Mouse (Mus musculus) ovary, postnatal 10 days (tissue): ENCODE measurements around the gene Umad1.

Source experiments
- DNase-seq: peaks from one replicate; pipeline ENCODE4 v3.0.0; 2022; ENCODE audit warnings: low spot score

The Umad1 gene

DNA sequence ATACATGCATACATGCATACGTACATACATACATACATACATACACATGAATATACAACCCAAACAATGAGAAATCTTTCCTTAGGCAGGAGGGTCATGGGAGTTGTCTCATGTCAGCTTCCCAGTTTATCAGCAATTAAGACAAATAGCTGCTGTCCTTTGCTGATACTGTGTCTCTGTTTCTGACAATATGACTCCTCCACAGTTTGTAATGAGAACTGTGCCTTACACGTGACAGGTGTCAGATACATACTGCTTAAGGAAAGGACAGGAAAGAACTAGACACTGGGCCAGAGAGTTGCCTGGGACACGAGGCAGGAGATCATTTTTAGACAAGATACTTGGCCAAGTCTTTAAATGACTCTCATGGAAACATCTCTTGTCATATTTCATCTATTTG is 215.2 kb downstream of the Umad1 start:
- no peak for DNase-seq

DNA sequence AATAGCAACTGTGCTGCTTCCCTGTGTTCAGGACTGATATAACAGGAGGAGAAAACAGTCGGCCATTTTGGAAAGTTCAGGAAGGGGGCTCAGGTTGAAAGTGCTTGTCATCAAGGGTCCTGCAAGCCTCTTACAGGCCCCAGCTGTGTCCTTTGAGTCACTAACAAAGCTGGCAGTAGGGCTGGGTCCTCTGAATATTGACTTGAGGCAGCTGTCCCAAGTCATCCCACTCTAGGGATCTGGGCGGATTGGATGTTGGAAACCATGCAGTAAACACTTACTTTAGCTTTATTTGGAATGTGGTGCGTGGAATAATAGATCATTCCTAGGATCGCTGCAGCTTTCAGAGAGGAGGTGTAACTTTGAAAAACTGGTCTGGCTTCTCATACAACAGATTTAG is 215.7 kb downstream of the Umad1 start:
- no peak for DNase-seq

DNA sequence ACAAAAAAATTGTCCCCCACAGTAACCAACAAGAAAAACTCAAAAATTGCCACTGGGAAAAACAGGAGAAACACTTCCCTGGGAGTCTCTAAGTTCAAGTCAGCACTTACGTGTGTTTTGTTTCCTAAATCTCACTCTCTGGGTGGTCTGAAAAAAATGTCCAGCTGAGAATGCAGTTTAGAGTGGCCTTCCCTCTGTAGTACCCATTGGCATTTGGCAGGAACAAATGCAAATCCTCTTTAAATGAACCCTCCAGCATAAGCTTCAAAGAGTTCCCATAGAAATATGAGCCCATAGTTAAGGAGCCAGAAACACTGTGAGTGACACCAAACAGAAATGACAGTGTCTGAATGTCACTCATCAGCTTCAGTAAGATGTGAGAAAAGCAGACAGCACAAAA is 220.1 kb downstream of the Umad1 start:
- DNase-seq = no peak

DNA sequence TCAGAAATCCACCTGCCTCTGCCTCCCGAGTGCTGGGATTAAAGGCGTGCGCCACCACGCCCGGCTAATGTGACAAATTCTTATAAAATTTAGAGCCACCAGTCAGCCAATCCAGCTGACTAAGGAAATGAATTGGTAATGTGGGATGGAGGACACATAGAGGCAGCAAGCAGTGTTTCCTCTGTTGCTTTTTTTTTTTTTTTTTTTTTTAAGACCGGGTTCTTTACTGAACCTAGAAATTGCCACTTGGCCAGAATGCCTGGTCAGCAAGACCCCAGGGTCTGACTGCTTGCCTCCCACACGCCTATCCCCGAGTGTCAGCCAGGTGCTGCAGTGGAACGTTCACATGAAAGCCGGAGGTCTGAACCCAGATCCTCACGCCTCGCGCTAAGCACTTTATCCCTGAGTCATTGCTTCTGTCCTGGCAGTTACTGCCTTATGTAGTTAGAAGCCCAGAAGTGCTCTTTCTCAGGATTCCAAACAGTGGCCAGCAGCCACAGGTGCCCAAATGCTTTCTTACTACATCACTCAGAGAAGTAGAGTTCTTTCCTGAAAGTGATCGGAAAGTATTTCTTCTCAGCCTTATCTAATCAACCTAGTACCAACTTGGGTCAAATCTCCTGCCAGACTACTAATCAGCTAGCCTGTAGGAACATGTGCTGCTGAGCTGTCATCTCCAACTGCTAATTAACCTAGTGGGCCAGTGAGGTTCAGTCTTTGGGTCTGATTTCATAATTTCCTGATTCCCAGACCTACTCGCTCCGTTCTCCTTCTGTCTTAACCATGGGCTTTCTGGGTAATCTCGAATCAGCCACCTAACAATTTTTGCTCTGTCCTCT is 225.6 kb downstream of the Umad1 start:
- no peak for DNase-seq

DNA sequence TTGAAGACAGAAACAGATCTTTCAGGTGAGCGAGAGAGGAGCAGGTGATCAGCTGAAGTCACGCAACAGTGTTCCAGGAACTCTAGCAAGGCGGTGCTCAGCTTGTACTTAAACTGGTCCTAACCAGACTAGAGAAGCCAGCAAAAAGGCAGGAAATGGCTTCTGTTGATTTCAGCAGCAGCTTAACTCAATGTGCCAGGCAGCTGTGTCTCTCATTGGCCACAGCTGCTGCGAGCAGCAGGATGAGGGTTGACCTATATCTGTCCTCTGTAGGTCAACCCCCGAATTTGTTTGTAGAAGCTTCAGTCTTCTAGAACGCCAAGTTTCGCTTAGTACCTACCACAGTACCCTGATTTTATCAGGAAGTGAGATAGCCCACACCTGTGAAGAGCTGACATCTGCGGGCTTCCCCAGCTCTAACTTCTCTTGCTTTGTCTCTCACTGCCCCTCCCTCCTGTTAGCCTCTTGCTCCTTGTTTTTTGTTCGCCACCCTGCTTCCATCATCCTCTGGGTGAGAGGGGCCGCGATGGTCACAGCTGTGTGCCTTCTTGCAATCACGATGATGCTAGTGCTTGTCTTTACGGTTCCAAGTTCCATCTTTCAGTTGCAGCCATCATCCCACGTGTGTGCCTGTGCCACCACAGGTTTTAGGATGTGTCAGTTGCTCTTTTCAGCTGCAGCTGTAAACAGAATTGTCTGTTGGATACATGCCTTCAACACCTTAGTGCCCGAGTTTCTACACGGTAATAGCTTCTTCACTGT is 226.5 kb downstream of the Umad1 start:
- no peak for DNase-seq

DNA sequence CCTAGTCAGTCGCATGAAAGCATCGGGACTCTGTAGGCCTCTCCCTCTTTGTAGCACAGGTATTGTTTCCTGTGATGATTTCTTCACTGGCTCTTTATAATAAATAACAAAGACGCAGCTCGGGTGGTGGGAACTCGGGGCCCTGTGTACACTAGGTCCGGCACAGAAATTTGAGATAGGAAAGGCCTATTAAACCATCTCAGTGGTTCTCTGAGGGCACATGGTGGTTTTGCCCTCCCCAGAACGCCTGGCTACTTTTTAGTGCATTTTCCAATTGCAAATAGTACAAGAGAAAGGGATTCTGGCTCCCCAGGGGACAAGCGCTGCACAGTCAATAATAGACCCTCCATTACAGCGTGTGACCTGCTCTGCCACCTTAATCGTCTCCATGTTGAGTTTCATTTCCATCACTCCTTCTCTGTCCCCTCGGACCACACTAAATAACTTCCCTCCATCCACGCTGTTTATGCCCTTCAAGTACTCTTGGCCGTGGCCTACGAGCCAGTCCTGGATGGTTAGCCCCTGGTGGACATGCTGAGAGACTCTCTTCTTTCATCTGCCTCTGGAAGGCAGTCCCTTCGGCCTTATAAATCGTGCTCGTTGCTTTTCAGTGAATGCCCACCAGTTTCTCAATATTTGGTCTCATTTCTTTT is 227.4 kb downstream of the Umad1 start:
- no peak for DNase-seq

DNA sequence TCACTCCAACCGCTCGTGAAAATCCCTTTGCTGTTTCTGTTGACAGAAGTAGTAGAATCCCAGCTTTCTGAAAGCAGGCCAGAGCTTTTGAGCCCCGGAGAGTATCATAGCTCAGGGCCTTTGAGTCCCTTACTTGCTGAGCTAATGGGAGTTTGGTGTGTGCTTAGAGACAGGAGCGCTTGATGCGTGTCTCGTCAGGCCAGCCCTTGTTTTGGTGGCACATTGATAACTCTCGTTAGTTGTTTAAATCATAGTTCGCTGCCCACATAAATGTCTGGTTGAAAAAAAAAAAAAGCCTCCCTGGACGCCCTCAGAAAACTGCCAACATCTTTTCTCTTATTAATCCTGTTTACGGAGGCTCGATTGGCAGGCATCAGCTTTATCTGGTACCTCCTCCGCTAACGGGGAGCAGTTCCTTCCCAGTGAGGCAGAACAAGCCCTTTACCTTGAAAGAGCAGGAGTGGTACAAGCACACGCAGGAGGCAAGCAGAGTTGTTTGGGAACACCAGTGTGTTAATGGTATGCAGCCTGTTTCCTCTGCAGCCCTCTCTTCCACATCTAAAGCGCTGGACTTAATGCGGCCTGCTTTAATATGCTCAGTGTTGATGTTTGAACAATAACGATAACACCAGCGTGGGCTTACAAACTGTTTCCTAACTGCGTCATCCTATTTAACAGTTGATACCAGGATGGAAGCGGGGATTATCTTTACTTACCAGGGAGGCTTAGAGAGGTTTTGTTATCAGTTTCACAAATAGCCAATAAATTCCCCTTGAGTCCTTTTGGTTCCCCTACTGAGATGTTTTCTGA is 228.2 kb downstream of the Umad1 start:
- DNase-seq = no peak

DNA sequence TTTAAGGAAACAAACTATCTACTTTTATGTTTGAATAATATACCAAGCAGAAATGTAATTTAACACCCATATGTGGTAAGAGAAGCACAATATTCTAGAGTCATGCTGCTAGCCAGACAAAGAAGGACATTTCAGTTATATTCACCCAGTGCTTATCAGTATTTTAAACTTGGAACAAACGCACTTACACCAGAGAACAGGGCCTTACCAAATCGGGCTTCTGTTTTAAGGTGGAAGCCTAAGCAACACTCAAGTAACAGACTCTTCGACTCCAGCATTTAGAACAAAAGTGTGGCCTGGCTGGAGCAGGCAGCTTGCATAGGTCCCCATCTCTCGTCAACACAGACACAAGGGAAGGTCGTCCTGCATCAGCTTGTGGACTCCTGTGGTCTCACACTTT is 229.2 kb downstream of the Umad1 start:
- DNase-seq = no peak

DNA sequence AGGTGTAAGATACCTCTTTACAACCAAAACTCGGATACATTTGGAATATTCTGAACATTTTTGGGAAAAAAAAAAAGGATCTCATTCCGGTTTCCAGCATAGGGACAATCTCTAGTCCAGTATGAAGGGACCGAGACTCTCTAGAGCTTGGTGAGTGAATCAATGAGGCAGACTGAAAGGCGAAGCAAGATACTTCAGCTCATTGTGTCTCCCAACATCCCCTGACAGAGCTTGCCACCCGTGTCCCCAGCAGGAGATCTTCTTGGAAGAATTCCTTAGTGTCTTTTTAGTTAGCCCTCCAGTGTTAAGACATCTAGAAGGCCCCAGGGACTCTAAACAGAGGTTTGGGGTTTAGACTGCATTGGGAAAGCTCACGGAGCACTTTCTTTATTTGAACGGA is 230.2 kb downstream of the Umad1 start:
- no peak for DNase-seq

DNA sequence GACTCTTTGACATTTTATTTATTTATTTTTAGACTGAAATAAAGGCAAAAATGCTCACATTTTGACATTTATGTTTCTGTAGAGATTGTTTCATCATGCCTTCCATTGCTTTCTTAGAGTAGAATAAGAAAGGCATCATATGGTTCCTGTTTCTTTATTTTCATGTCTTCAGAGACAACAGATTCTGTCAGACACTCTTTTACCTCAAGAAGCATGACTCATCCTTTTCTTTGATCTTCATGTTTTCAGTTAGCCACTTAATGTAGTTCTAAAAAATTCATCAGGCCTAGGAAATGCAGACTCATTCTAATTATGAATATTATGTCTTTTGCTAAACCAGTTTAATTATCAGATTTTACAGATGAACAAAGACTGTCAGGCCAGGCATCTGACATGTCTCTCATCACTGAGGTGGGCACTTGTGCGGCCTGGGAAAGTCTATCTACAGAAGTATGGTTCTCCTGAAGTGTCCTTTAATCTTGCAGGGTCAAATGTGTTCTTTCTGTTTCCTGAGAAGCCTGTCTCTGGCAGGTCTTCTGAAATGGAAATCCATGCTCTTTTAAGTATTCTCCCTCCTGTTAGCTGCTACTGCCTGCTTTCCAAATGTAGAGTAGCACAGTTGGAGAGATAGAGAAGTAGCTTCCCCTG is 231.0 kb downstream of the Umad1 start:
- no peak for DNase-seq

DNA sequence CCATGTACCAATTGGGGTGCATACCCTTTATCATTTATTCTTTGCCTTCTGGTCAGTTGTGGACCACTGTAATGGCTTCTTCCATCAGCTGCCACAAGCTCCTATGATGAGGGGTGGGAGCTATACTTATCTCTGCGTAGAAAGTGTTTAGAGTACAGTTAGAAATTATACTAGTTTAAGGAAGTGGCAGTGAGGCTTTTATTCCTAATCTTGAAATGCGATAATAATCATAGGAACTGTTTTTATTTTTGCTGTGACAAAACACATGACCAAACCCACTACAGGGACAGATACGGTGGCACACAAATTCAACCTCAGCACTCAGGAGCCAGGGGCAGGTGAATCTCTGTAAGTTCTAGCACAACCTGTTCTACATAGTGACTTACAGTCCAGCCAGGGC is 233.2 kb downstream of the Umad1 start:
- DNase-seq = no peak

DNA sequence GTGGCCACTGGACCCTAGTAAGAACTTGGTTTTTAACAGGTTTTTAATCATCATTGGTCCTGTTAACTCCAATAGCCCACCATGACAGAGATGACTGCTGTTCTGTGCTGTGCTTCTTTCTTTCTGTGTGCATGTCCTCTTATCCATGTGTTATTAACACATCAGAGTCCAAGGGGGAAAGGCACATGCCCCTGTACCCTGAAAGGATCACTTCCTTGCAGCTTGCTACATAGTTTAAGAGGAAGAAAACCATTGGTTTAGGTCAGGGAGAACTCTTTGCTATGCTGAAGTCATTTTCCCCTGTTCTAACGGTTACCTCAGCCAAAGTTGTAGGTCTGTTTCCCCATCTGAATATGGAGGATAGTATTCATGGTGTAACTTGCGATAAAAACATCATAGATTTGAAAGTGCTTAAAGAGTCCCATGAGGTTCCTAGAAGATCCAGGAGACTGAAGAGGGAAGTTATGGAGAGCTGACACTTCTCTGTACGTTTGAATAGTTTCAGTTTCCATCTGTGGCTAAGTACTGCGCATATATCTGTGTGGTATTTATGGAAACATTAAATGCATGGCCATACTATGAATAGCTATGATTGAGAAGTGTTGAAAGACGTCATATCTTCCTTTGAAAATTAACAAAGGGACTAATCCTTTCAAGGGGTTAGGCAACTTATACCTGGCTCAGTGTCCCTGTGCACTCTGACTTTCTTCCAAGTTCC is 236.2 kb downstream of the Umad1 start:
- no peak for DNase-seq

DNA sequence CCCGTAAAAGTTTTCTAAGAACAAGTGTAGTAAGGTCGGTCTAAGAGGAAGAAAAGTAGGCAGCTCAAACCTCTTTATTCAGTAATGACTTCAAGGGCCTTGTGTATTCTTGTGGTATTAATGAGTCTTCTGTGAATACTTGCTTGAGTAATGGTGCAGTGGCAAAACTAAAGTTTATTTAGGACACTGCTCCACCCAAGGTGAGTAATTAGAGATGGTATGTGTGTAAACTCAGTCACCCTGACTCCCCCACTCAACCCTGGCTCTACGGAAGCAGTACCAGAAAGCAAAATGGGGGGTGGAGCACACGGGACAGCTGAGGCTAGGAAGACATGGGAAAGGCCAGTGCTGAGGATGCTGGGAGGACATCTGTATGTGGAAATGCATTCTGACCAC is 236.7 kb downstream of the Umad1 start:
- DNase-seq = no peak

DNA sequence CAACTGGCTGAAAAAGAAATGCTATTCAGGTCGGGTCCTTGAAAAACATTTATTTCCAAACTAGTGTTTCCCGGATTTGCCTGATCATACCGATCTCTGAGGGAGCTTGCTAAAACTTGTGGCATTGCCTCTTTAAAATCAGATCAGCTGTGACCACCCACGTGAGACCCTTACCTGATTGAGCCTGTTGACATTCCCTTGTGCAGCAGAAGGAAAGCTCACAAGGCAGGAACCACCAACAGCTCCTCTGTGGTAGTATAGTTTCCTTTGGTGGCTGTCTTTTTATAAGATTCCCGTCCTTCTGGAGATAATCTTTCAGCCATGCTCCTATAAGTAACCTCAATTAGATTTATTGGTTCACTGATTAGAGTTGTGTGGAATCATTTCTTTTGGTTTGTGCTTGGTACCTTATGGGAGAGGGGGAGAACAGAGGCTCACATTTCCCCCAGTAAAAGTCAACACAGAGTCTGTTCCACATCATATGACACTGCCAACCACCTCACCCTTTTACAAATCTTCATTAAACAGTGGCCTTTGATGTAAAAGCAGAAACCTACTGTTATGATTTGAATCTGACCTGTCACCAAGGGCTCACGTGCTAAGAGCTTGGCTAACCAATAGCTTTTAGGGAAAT is 238.3 kb downstream of the Umad1 start:
- no peak for DNase-seq

DNA sequence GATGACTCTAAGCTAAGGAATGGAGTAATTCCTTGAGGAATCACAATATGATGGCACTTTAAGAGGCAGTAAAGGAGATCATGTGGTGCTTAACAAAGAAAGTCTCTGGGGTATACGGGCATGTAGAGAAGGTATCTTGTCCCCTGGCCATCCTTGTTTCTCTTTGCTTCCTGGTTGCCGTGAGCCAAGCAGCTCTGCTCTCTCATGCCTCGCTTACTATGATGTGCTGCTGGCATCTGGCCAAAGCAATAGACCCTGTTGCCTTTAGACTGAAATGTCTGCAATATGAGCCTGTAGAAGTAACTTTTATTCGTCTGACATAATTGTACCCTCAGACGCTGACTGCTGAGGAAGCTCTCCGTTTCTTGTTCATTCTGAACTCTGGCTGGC is 238.8 kb downstream of the Umad1 start:
- DNase-seq = no peak

DNA sequence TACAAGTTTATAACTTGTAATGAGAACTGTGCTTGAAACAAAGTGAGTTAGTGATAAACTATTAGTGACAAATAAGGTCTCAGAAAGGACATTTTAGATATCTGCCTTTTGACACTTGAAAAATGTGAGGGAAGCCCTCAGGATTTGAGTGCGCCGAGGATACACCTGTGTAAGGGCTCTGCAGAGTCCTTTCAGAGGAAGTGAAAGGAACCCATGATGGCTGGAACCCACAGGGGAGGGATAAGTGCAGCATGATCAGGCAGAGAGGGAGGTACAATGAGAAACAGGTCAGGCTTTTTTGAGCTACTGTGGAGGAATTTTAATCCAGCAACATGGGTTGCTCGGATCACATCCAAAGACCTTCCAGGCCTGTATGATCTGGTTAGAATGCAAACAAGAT is 239.9 kb downstream of the Umad1 start:
- no peak for DNase-seq

DNA sequence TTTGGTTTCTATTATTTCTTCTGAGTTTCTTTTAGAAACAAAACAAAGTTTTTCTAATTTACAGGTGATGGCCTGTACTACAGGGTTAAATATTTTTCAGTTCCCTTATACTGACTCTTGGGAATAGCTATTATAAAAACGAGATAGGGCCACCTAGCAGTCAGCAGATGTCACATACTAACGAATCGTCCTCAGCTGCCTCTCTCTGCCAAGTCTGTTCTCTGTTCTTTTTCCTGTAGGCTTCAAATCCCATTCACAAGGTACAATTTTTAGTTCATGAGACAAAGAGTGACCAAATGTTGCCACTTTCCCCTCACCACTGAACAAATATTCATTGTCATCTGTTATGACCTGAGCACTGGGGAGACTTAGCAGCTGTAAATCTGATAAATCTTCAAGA is 244.9 kb downstream of the Umad1 start:
- no peak for DNase-seq

DNA sequence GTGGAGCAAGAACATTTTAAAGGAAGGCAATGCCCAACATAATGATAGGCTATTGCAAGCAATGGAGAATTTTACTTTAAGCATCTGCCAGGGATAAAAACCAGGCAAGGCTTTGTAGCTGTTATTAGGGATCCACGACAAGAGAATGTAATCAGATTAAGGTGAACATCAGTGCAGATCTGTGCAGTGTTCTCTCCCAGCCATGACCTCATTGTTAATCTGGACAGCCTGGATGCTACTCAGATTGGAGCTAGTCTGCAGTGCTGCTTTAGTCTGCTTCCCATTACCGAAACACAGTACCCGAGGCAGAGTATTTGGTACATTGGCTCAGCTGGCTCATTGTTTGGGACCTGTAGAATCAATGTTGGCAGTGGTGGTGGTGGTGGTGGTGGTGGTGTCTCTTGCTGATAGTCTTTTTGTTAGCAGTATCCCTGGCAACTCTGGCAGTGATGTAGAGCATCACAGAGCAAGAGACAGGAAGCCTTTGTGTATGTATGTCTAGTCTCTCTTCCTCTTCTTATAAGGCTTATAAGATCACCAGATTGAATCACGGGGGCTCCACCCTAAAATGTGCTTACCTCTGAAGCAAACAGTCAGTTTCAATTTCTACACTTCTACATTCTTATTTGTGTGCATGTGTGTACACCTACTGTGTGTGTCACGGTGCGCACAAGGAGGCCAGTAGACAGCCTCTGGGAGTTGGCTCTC is 245.6 kb downstream of the Umad1 start:
- no peak for DNase-seq

DNA sequence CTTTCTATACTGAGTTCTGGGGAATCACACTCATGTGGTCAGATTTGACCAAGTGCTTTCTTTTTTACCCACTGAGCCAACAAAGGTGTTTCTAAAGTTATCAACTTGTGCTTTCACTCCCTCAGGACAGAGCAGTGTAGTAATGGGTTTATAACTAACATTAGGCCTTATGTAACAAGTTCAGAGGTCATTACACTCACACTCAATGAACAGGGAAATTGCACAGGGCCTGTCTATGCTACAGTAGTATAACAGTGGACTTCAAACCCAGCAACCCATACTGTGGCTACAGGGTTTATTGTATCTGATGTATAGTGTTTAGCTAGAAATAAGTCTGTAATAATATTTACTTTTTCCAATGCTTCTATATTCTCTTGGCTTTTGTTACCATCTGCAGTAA is 247.5 kb downstream of the Umad1 start:
- DNase-seq = no peak
